Mouse (Mus musculus): ENCODE results near the gene Cd44. TPM values are rescaled to one million over a fixed set of nuclear protein-coding genes. Genes with fewer than 3 reads are reported as not detected.
A peak's percentile ranks its signal among the peaks of the same experiment; 100 is the strongest.

Cd44 gene
- polyA plus RNA-seq, 1 experiment: 8.9 TPM

DNA sequence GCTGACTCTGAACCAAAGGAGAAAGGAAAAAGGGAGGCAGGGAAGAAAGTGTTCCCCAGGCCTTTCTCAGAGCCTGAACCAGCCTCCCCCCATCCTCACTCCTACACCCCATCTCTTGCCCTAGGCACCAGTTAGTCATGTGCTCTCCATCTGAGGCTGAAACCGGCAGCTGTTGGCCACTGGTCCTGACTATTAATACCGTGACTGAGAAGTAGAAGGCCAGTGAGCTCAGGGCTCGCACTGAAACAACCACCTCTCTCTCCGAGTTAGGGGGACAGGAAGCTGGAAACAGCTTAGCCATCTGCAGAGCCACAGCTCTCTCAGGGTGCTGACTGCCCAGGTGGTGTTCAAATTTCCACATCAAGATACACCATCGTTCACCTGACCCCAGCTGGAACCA is 13.2 kb upstream of the Cd44 start:
- peak overlapping the region; percentile 54; the same call in 1 of the 2 replicates for H3K27ac ChIP-seq (ENCODE audit: insufficient read depth, low read depth, low read length)
- WGBS: 72% methylated on average over 5 of the region's 5 CpGs
- H3K4me1 ChIP-seq (ENCODE audit: control insufficient read depth, insufficient read depth, insufficient read length, low read length): peaks cover 2% of the 10 kb centered on the region; the same call in 1 of the 2 replicates
- H3K4me3 ChIP-seq (ENCODE audit: low read depth, low read length): no peak overlapping the region
- no peak for TF ChIP-seq CTCF (IDR thresholded peaks at IDR 0.05; ENCODE audit: extremely low read depth, insufficient read length, insufficient replicate concordance, low read depth, low read length)
- no peak for TF ChIP-seq POLR2A (IDR thresholded peaks at IDR 0.05; ENCODE audit: low read depth, low read length)
- H3K36me3 ChIP-seq (ENCODE audit: control insufficient read depth, insufficient read depth, low read length): no peaks in the 10 kb centered on the region
- no peaks in the 10 kb centered on the region for H3K27me3 ChIP-seq (ENCODE audit: control insufficient read depth, insufficient read depth, low read length)

DNA sequence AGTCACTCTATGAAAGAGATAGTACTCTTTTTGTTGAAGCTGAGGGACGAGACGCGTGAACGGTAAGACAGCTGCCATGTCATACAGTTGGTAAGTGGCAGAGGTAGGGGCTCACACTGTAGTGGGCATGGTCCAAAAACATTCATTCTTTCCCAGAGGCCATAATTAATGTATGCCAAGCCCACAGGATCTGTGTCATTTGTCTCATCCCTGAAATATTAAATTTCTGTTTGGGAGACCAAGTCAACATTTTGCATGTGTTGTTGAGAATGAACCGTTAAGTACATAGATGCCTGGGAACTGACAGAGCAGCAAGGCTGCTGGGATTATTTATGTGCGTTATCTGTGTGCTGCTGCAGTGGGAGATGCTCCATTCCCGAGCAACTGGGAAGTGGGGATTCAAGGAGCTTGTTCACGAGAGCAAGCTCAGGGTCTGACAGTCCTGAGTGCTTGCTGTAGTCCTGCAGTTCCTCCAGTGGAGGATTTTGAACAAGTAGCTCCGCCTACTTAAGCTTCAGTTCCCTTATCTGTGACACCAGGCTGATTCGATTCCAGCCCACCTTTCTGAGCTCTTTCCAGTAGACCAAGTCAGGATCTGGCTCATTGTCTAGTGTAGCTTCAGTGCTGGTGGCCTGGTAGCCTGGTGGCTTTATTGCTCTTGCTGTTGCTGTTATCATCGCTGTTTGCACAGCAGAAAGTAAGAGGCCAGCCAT is 12.5 kb upstream of the Cd44 start:
- WGBS: 70% methylated on average over 11 of the region's 11 CpGs
- Histone ChIP-seq H3K4me1 (ENCODE audit: control insufficient read depth, insufficient read depth, insufficient read length, low read length) (peaks cover 2% of the 10 kb centered on the region; the same call in 1 of the 2 replicates), H3K36me3 (ENCODE audit: control insufficient read depth, insufficient read depth, low read length) (no peaks in the 10 kb centered on the region), H3K4me3 (ENCODE audit: low read depth, low read length) (no peak overlapping the region), H3K27me3 (ENCODE audit: control insufficient read depth, insufficient read depth, low read length) (no peaks in the 10 kb centered on the region), H3K27ac (ENCODE audit: insufficient read depth, low read depth, low read length) (peak overlapping the region; percentile 54; the same call in 1 of the 2 replicates)
- TF ChIP-seq CTCF (IDR thresholded peaks at IDR 0.05; ENCODE audit: extremely low read depth, insufficient read length, insufficient replicate concordance, low read depth, low read length) (0 out of 2 replicates have a peak, but pooled peaks have one; percentile 7), POLR2A (IDR thresholded peaks at IDR 0.05; ENCODE audit: low read depth, low read length) (no peak)

DNA sequence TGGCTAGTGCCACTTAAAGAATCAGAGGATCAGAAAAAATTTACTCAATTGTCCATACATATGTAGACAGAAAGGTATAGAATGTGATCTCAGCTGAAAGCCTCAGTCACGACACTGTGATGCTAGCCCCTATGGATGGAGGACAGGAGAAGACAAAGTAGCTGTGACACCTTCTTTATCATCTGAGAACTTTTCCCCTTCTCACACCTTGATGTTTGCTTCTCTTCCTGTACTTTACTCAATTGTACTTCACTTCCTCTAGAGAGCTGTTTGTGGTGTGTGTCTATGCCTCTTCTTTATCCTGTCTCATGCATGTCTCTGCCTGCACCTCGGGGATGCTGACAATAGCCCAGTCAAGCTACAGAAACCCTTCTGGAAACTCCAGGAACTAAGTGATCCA is 11.5 kb upstream of the Cd44 start:
- H3K36me3 ChIP-seq (ENCODE audit: control insufficient read depth, insufficient read depth, low read length): no peaks in the 10 kb centered on the region
- TF ChIP-seq POLR2A (IDR thresholded peaks at IDR 0.05; ENCODE audit: low read depth, low read length) (no peak), CTCF (IDR thresholded peaks at IDR 0.05; ENCODE audit: extremely low read depth, insufficient read length, insufficient replicate concordance, low read depth, low read length) (no peak)
- no peak overlapping the region for H3K4me3 ChIP-seq (ENCODE audit: low read depth, low read length)
- H3K27me3 ChIP-seq (ENCODE audit: control insufficient read depth, insufficient read depth, low read length): no peaks in the 10 kb centered on the region
- H3K27ac ChIP-seq (ENCODE audit: insufficient read depth, low read depth, low read length): no peak overlapping the region; the same call in 1 of the 2 replicates
- peaks cover 2% of the 10 kb centered on the region; the same call in 1 of the 2 replicates for H3K4me1 ChIP-seq (ENCODE audit: control insufficient read depth, insufficient read depth, insufficient read length, low read length)
- WGBS: 62% methylated on average over 2 of the region's 2 CpGs

DNA sequence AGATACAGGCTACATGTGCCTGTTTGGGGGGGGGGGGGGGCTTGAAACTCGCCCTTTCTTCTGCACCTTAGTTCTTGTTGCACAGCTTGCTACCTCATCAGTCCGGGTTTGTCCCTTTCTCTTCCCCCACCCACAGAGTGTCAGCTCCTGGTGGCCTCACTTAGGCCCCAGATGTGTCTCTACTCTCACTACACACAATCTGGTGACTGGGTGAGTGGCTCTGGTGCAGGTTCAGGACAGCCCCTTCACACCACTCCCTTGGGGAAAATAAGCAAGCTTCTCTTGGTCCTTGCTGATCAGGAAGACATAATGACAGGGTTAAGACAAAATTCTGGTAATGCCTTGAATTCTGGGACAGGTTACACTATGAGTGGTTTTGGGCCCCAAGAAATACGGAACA is 11.0 kb upstream of the Cd44 start:
- peaks cover 2% of the 10 kb centered on the region; the same call in 1 of the 2 replicates for H3K4me1 ChIP-seq (ENCODE audit: control insufficient read depth, insufficient read depth, insufficient read length, low read length)
- no peak overlapping the region; the same call in 1 of the 2 replicates for H3K27ac ChIP-seq (ENCODE audit: insufficient read depth, low read depth, low read length)
- H3K4me3 ChIP-seq (ENCODE audit: low read depth, low read length): no peak overlapping the region
- 80% methylated on average over 3 of the region's 3 CpGs for WGBS
- TF ChIP-seq CTCF (IDR thresholded peaks at IDR 0.05; ENCODE audit: extremely low read depth, insufficient read length, insufficient replicate concordance, low read depth, low read length) (no peak), POLR2A (IDR thresholded peaks at IDR 0.05; ENCODE audit: low read depth, low read length) (no peak)
- H3K27me3 ChIP-seq (ENCODE audit: control insufficient read depth, insufficient read depth, low read length): no peaks in the 10 kb centered on the region
- no peaks in the 10 kb centered on the region for H3K36me3 ChIP-seq (ENCODE audit: control insufficient read depth, insufficient read depth, low read length)

DNA sequence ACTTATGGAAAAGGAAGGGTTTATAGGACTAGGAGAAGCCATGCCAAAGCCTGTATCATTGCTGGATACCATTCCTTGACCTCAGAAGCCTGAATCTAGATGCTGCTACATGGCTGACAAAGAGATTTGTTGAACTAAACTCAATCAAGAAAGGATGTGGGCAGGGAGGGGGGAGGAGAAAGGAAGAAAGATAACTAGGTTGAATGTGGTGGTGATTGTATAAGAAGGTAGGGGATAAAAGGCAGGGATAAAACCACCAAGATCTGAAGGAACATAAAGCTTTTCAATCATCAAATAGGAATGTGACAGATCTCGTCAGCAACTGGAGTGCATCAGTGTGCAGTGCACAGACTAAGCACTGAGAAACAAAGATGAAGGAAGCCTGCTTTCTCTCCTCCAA is 7.9 kb upstream of the Cd44 start:
- H3K4me3 ChIP-seq (ENCODE audit: low read depth, low read length): no peak overlapping the region
- no peak overlapping the region for H3K27ac ChIP-seq (ENCODE audit: insufficient read depth, low read depth, low read length)
- peaks cover 2% of the 10 kb centered on the region; the same call in 1 of the 2 replicates for H3K4me1 ChIP-seq (ENCODE audit: control insufficient read depth, insufficient read depth, insufficient read length, low read length)
- WGBS: 97% methylated on average over 1 of the region's 1 CpGs
- TF ChIP-seq CTCF (IDR thresholded peaks at IDR 0.05; ENCODE audit: extremely low read depth, insufficient read length, insufficient replicate concordance, low read depth, low read length) (no peak), POLR2A (IDR thresholded peaks at IDR 0.05; ENCODE audit: low read depth, low read length) (no peak)
- no peaks in the 10 kb centered on the region for H3K27me3 ChIP-seq (ENCODE audit: control insufficient read depth, insufficient read depth, low read length)
- H3K36me3 ChIP-seq (ENCODE audit: control insufficient read depth, insufficient read depth, low read length): no peaks in the 10 kb centered on the region

DNA sequence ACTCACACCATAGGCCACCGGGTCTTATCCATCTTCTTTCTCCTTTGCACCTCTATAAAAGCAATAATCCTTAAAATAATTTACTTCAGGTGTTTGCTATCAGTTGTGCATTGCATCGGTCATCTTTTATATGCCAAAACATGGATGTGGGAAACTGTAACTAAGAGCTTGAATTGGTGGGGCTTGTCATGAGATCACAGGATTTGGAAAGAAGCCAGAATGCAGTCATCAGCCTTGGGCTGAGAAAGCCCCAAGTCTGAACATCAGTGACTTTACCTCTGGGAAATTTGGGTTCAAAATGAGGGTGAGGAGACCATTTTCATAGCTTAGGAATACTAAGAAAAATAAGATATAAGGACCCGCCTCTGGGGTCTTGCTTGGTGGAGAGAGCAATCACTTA is 4.1 kb upstream of the Cd44 start:
- Histone ChIP-seq H3K27ac (ENCODE audit: insufficient read depth, low read depth, low read length) (no peak overlapping the region), H3K36me3 (ENCODE audit: control insufficient read depth, insufficient read depth, low read length) (no peaks in the 10 kb centered on the region), H3K27me3 (ENCODE audit: control insufficient read depth, insufficient read depth, low read length) (no peaks in the 10 kb centered on the region), H3K4me3 (ENCODE audit: low read depth, low read length) (no peak overlapping the region), H3K4me1 (ENCODE audit: control insufficient read depth, insufficient read depth, insufficient read length, low read length) (no peaks in the 10 kb centered on the region; the same call in 1 of the 2 replicates)
- TF ChIP-seq CTCF (IDR thresholded peaks at IDR 0.05; ENCODE audit: extremely low read depth, insufficient read length, insufficient replicate concordance, low read depth, low read length) (no peak), POLR2A (IDR thresholded peaks at IDR 0.05; ENCODE audit: low read depth, low read length) (no peak)
- 68% methylated on average over 3 of the region's 3 CpGs for WGBS

DNA sequence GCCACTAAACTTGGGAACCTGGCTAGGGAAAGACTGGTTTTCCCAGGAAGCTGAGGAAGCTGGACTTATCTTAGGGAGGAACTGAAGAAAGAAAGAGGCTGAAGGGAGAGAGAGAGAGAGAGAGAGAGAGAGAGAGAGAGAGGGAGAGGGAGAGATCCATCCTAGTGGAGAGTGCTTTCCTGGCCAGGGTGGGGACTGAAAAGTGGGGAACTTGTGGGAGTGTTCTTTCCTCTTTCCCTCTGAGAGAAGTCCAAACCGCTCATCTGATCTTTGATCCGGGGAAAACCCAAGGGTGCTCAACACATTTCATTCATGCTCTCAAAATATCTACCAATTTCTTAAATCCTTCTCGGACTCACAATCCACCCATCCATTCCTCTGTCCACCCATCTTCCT is 361 bp upstream of the Cd44 start:
- Histone ChIP-seq H3K27me3 (ENCODE audit: control insufficient read depth, insufficient read depth, low read length) (no peaks in the 10 kb centered on the region), H3K4me1 (ENCODE audit: control insufficient read depth, insufficient read depth, insufficient read length, low read length) (peaks cover 2% of the 10 kb centered on the region; the same call in 1 of the 2 replicates), H3K27ac (ENCODE audit: insufficient read depth, low read depth, low read length) (no peak overlapping the region), H3K4me3 (ENCODE audit: low read depth, low read length) (peak overlapping the region; percentile 65), H3K36me3 (ENCODE audit: control insufficient read depth, insufficient read depth, low read length) (no peaks in the 10 kb centered on the region)
- no peak for TF ChIP-seq CTCF (IDR thresholded peaks at IDR 0.05; ENCODE audit: extremely low read depth, insufficient read length, insufficient replicate concordance, low read depth, low read length)
- TF ChIP-seq POLR2A (IDR thresholded peaks at IDR 0.05; ENCODE audit: low read depth, low read length): no peak
- 2% methylated on average over 3 of the region's 3 CpGs for WGBS

Data from small intestine, adult 2 months (tissue).